Mouse (Mus musculus) heart, postnatal 0 days (tissue): ENCODE data around the gene Rnf113a1. TPM values are rescaled to one million over a fixed set of nuclear protein-coding genes. Genes with fewer than 3 reads are reported as not detected.
"Not testable (repeated sequence)": the region's sequence is repeated elsewhere in the genome, so short reads cannot be mapped to it uniquely, and the experiment has no call there.

ENCODE experiments used
- ATAC-seq: fragments of 200-750 bp; cut with Nextera tagmentation; 2 replicates; pipeline ENCODE4 v1.8.0; 2017; ENCODE audit warnings: low read depth, moderate number of reproducible peaks, moderate library complexity; ENCODE audit not compliant: insufficient read depth
- DNase-seq: peaks from one replicate; pipeline ENCODE4 v3.0.0-alpha.2; 2016; ENCODE audit warnings: low spot score
- H3K27ac ChIP-seq: fragments of 300-500 bp; sonication (generic); 2 replicates; pipeline ENCODE4 v1.5.1; 2014; ENCODE audit warnings: low read depth, mild to moderate bottlenecking
- H3K27me3 ChIP-seq: fragments of 300-500 bp; sonication (generic); 2 replicates; pipeline ENCODE4 v1.6.1; 2014; ENCODE audit warnings: low read length, mixed read lengths; ENCODE audit not compliant: control insufficient read depth, insufficient read depth
- H3K36me3 ChIP-seq: fragments of 300-500 bp; sonication (generic); replicated peaks from 2 replicates; pipeline ENCODE4 v1.6.1; 2014; ENCODE audit warnings: low read length, mixed read lengths; ENCODE audit not compliant: control insufficient read depth, insufficient read depth
- H3K4me1 ChIP-seq: fragments of 300-500 bp; sonication (generic); 2 replicates; pipeline ENCODE4 v1.6.1; 2014; ENCODE audit warnings: antibody characterized with exemption; ENCODE audit not compliant: control insufficient read depth, insufficient read depth
- H3K4me2 ChIP-seq: fragments of 300-500 bp; sonication (generic); 2 replicates; pipeline ENCODE4 v1.6.1; 2014; ENCODE audit warnings: low read depth, mild to moderate bottlenecking, low read length, moderate library complexity
- H3K4me3 ChIP-seq: fragments of 300-500 bp; sonication (generic); 2 replicates; pipeline ENCODE4 v1.5.1; 2014; ENCODE audit warnings: low read depth, low read length
- H3K9ac ChIP-seq: fragments of 300-500 bp; sonication (generic); replicated peaks from 2 replicates; pipeline ENCODE4 v1.6.1; 2014; ENCODE audit warnings: low read depth, low read length, mixed read lengths
- H3K9me3 ChIP-seq: fragments of 300-500 bp; sonication (generic); replicated peaks from 2 replicates; pipeline ENCODE4 v1.6.1; 2016; ENCODE audit warnings: low read length; ENCODE audit not compliant: control insufficient read depth
- CTCF ChIP-seq: IDR thresholded peaks from 2 replicates; pipeline ENCODE4 v1.5.1; 2016; ENCODE audit warnings: antibody characterized with exemption, control low read depth, low read depth
- EP300 ChIP-seq: IDR thresholded peaks from 2 replicates; pipeline ENCODE4 v1.6.1; 2016; ENCODE audit warnings: antibody characterized with exemption, low read depth
- WGBS: fragments of 180-500 bp; shearing (Covaris S2); extraction: QIAGEN DNeasy Blood & Tissue Kit; methylation state at CpG from one replicate; pipeline ENCODE4 v1.1.7; 2014; 5-methylcytosine and 5-hydroxymethylcytosine counted together
- polyA plus RNA-seq: library from polyadenylated mRNA; unstranded; fragments of >200 nt; fragmentation: Nextera tagmentation; extraction: Ambion mirVana; gene quantifications from 2 replicates; pipeline ENCODE4 v1.2.1, GENCODE M21; 2015
- total RNA-seq: library from RNA; depleted of rRNA; stranded (reverse); fragments of >200 nt; gene quantifications from 2 replicates; pipeline ENCODE4 v1.2.3, GENCODE M21; 2014; ENCODE audit warnings: low replicate concordance; rRNA removed

Gene Rnf113a1
- total RNA-seq, result not detected in 2 replicates
- 5.5 and 5.6 TPM in 2 replicates for polyA plus RNA-seq

DNA sequence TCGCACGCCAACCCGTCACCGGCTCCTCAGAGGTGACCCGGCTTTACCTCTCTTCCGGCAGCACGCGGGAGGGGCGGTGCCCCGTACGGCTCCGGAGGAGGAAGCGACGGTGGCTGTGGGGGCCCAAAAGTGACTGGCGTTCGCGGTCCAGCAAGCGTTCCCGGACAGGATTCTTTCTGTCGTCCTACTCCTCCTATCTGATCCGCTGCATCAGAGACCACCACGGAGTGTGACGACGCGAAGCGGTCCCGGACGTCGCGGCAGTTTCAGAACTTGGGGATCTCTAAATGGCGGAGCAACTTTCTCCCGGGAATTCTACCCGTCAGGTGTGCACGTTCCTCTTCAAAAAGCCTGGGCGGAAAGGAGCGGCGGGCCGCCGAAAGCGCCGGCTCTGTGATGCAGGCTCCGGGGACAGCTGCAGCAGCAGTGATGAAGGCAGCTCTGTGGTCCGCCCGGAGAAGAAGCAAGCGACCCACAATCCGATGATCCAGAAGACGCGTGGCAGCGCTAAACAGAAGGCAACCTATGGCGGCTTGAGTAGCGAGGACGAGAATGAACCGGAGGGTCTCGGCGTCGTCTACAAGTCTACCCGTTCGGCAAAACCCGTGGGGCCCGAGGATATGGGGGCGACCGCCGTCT lies at the start of gene Rnf113a1, which contains the start of gene Ndufa1:
Rnf113a1 (plus strand) TSS at position 141 of the 639 bp plus-strand sequence.
Ndufa1 (minus strand) TSS at position 59 of the 639 bp plus-strand sequence.
- ATAC-seq (peak; percentile 86), DNase-seq (peak; percentile 43)
- Histone ChIP-seq H3K4me1 (no peaks in the 10 kb centered on the region), H3K27ac (peak within 1 kb of the TSS; percentile 57), H3K9ac (peak within 1 kb of the TSS; percentile 65), H3K9me3 (no peaks in the 10 kb centered on the region), H3K36me3 (no peaks in the 10 kb centered on the region), H3K27me3 (no peaks in the 10 kb centered on the region), H3K4me2 (peak within 1 kb of the TSS; percentile 80), H3K4me3 (peak within 1 kb of the TSS; percentile 73)
- WGBS, result 20% methylated on average over 62 of the region's 63 CpGs
- no peak for TF ChIP-seq EP300

DNA sequence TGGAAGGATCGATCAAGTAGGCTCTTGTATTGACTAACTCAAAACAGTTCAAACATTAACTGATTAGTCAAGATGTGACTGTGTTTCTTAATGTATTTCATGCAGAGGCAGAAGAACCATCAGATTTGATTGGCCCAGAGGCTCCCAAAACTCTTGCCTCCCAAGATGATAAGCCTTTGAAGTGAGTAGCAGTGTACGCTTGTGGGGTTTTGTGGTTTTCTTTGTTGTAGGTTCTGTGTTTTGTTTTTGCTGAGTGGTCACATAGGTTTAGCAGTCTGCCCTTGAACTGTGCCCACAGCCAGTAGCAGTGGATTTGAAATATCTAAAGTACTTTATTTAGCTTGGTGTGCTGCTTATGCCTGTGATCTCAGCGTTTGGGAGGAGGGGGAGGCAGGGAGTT lies 49.3 kb upstream of the Rnf113a1 start:
- H3K4me2 ChIP-seq, result no peak overlapping the region
- 0 out of 2 replicates have a peak, but pooled peaks cover 23% of the 10 kb centered on the region for H3K36me3 ChIP-seq
- H3K9ac ChIP-seq, result no peak overlapping the region
- 73% methylated on average over 3 of the region's 3 CpGs for WGBS
- ATAC-seq, result no peak
- TF ChIP-seq CTCF (no peak), EP300 (no peak)
- H3K27ac ChIP-seq, result no peak overlapping the region
- DNase-seq, result no peak
- H3K27me3 ChIP-seq, result no peaks in the 10 kb centered on the region
- H3K9me3 ChIP-seq, result no peaks in the 10 kb centered on the region
- H3K4me3 ChIP-seq, result no peak overlapping the region
- H3K4me1 ChIP-seq, result no peaks in the 10 kb centered on the region

DNA sequence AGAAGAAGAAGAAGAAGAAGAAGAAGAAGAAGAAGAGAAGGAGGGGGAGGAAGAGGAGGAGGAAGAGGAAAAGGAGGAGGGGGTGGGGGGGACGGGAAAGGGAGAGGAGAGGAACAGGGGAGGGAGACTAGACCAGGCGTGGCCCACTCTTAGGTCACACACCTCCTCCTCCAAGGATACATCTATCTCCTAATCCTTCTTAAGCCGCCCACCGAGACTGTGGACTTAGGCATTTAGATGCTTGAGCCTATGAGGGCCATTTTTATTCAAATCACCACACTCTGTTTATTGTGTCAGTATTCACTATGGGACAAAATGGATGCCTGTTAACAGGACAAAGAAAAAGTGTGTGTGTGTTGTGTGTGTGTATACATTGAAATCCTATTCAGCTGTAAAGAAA lies 46.5 kb upstream of the Rnf113a1 start:
- H3K36me3 ChIP-seq, result peaks cover 13% of the 10 kb centered on the region; the same call in 1 of the 2 replicates
- DNase-seq, H3K4me1 ChIP-seq, H3K27me3 ChIP-seq, H3K9me3 ChIP-seq, H3K4me2 ChIP-seq, H3K9ac ChIP-seq, H3K27ac ChIP-seq, ATAC-seq, H3K4me3 ChIP-seq: not testable (repeated sequence)
- no CpG with 5 or more reads among the region's 4 CpGs for WGBS

DNA sequence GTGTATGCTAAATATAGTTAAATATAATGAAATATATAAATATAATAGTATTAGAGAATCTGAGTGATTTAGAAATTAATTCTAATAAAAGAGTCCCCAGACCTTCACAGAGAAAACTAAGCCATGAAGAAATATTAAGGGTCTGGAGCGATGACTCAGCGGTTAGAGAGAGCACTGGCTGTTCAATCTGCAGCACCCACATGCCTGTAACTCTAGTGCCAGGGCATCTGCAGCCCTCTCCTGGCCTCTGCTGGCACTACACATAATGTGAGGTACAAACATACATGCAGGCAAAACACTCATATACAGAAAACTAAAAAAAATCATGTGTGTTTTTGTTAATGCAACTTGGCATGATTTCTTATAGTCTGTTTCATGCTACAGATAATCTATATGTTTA lies 46.1 kb upstream of the Rnf113a1 start:
- DNase-seq (no peak), ATAC-seq (no peak)
- Histone ChIP-seq H3K4me1 (no peaks in the 10 kb centered on the region), H3K36me3 (peaks cover 13% of the 10 kb centered on the region; the same call in 1 of the 2 replicates), H3K27ac (no peak overlapping the region), H3K4me2 (no peak overlapping the region), H3K9ac (no peak overlapping the region), H3K9me3 (no peaks in the 10 kb centered on the region), H3K27me3 (no peaks in the 10 kb centered on the region), H3K4me3 (no peak overlapping the region)
- TF ChIP-seq EP300 (no peak), CTCF (peak; percentile 24)
- 93% methylated on average over 2 of the region's 2 CpGs for WGBS

DNA sequence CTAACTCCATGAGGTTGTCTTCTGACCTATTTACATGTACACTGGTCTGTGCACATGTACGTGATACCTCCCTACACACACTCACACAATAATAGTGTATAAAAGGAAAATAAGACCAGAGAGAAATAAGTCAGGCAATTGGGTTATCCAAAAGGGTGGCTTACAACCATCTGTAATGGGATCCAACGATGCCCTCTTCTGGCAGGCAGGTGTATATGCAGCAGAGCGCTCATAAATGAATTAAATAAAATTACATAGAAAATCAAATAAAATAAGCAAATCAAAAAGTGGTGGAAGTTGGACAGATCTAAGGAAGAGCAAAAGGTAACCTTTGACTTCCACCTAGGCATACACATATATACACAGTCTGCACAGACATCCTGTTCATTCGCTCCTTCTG lies 33.2 kb upstream of the Rnf113a1 start:
- no peaks in the 10 kb centered on the region for H3K27me3 ChIP-seq
- 58% methylated on average over 4 of the region's 4 CpGs for WGBS
- TF ChIP-seq EP300 (no peak), CTCF (peak; percentile 32)

DNA sequence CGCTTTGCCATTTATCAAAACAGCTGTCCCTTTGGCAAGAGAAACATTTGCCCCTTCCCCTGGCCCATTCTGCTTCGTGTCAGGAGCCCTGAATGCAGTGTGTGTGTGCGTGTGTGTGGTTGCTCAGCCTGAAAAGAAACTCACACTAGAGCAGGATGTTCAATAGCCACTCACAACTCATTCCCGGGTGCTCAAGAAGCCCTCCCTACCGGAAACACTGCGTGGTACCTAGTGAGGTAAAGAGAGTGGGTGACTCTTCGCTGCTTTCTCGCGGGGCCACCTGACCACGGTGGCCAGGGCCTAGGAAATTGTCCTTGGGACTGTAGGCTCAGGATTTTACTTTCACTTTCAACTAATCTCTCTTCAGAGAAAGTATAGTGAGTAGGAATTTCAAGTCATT lies 29.9 kb upstream of the Rnf113a1 start:
- no peaks in the 10 kb centered on the region for H3K9me3 ChIP-seq
- no peak overlapping the region for H3K4me2 ChIP-seq
- no peaks in the 10 kb centered on the region for H3K36me3 ChIP-seq
- 67% methylated on average over 10 of the region's 10 CpGs for WGBS
- no peak overlapping the region for H3K9ac ChIP-seq
- no peak overlapping the region for H3K4me3 ChIP-seq
- H3K27ac ChIP-seq, result no peak overlapping the region
- no peaks in the 10 kb centered on the region for H3K27me3 ChIP-seq
- ATAC-seq (no peak), DNase-seq (no peak)
- no peaks in the 10 kb centered on the region for H3K4me1 ChIP-seq
- TF ChIP-seq EP300 (no peak), CTCF (no peak)

More for the DNA sequence above, 33.2 kb upstream of the Rnf113a1 start:
- H3K27ac ChIP-seq, result no peak overlapping the region
- no peak overlapping the region for H3K4me3 ChIP-seq
- H3K9me3 ChIP-seq, result no peaks in the 10 kb centered on the region
- no peak overlapping the region for H3K9ac ChIP-seq
- no peaks in the 10 kb centered on the region for H3K4me1 ChIP-seq
- no peak overlapping the region for H3K4me2 ChIP-seq
- no peaks in the 10 kb centered on the region; the same call in 1 of the 2 replicates for H3K36me3 ChIP-seq
- ATAC-seq, result no peak
- DNase-seq, result no peak
